Mouse (Mus musculus): ENCODE results near the gene 4931400O07Rik.

Gene 4931400O07Rik

DNA sequence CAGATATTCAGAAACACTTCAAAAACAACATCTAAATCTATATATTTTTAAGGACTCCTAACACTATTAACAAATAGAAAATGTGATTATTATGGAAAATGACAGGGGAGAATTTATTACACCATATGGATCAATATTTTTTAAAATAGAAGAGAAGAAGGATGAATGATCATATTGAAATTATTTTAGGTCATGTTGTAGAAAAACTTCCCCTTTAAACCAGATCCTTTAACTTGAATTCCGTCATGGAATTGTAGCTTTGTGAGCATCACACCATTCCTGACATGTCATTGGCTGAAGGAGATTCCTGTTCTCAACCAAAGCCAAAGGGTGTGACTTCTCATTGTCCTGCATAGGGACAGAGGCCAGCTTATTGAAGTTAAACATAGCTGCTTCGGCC lies at the start of gene 4931400O07Rik:
TSS of gene 4931400O07Rik (plus strand) at position 301 of the 400 bp plus-strand sequence.
- in situ Hi-C loops (cut with MboI, MseI), result no loop called here
